In genomic region chr11:29684272-29684671, GRCm38 (mm10) we compare ENCODE assay signal across 19 mouse cellular contexts.
"Had no signal": no experiment of that assay in that cellular context is flagged by ENCODE, and none has a peak within 500 bp of the region (broad histone marks: within the 10 kb centered on the region; RNA-seq: fewer than 3 reads in every experiment).

No protein-coding gene starts in this region.

- H3K9me3 ChIP-seq: midbrain, embryonic 10.5 days; midbrain, embryonic 12.5 days; neural tube, embryonic 12.5 days had no signal

- DNase-seq: lung, adult 18-20 months; lung, embryonic 14.5 days; lung, postnatal 10 days; lung, postnatal 4 days; midbrain, embryonic 14.5 days; retina, postnatal 1 day; right cerebral cortex, adult 18-20 months; right cerebral cortex, postnatal 25 days; right cerebral cortex, postnatal 4 days; spleen, adult 18-20 months; thymus, adult 18-20 months; thymus, postnatal 14 days; thymus, postnatal 4 days had no signal

- H3K9ac ChIP-seq: liver, embryonic 14.5 days; lung, embryonic 14.5 days; midbrain, embryonic 12.5 days; neural tube, embryonic 12.5 days had no signal

- H3K4me3 ChIP-seq: midbrain, embryonic 10.5 days; midbrain, embryonic 12.5 days; myocyte; neural tube, embryonic 12.5 days had no signal

- H3K27me3 ChIP-seq: midbrain, embryonic 12.5 days; neural tube, embryonic 12.5 days had no signal

- H3K27ac ChIP-seq: liver, embryonic 14.5 days; midbrain, embryonic 10.5 days; midbrain, embryonic 12.5 days; neural tube, embryonic 12.5 days had no signal

- H3K4me2 ChIP-seq: lung, embryonic 14.5 days; midbrain, embryonic 12.5 days; neural tube, embryonic 12.5 days had no signal

- H3K36me3 ChIP-seq: midbrain, embryonic 10.5 days; midbrain, embryonic 12.5 days; neural tube, embryonic 12.5 days had no signal

- H3K4me1 ChIP-seq: midbrain, embryonic 10.5 days; midbrain, embryonic 12.5 days; neural tube, embryonic 12.5 days had no signal

- ATAC-seq: midbrain, embryonic 16.5 days had no signal
